Mouse (Mus musculus): Measurements from ENCODE around the gene Cyba. TPM values are rescaled to one million over a fixed set of nuclear protein-coding genes. Genes with fewer than 3 reads are reported as not detected.

The Cyba gene
- total RNA-seq, 2 experiments from 2014 or later: 126 to 188 TPM

- ATAC-seq (replicated peaks; ENCODE audit: poor library complexity, severe bottlenecking): no peak
These were observed 5.1 kb downstream of the Cyba start for GRCm38 (mm10) chr8:122427607-122428006.

DNA sequence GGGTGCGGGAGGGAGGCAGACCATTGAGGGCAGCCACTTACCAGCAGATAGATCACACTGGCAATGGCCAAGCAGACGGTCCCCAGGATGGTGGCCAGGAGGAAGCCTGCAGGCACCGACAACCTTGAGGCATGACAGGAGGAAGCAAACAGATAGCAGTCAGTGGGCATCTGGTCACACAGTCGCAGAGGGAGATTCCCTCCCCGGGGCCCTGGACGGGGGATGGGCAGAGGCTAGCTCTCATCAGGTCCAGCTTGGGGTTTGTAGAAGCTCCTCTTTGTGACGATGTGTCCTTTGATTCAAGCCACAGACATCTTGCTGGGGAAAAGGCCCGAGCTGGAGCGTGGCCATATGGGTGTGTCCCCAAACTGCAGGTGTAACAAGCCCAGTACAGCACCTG lies 6.6 kb downstream of the Cyba start:
- no peak for ATAC-seq (replicated peaks; ENCODE audit: poor library complexity, severe bottlenecking)

GRCm38 (mm10) chr8:122423659-122424058 lies 9.1 kb downstream of the Cyba start:
- ATAC-seq (replicated peaks; ENCODE audit: poor library complexity, severe bottlenecking): no peak

DNA sequence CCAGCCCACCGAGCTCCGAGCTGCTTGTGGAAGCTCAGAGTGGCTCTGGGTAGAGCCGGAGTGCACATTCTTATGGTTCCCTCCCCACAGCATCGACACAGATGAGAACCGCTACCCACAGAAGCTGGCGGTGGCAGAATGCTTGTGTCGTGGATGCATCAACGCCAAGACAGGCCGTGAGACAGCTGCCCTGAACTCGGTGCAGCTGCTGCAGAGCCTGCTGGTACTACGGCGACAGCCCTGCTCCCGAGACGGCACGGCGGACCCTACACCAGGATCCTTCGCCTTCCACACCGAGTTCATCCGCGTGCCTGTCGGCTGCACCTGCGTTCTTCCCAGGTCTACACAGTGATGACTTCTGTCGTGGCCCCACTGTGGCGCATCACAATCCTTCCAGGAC lies 9.5 kb downstream of the Cyba start:
- no peak for ATAC-seq (replicated peaks; ENCODE audit: poor library complexity, severe bottlenecking)

GRCm38 (mm10) chr8:122421376-122422070 lies 11.2 kb downstream of the Cyba start, which contains the start of gene Il17c:
TSS of gene Il17c (plus strand) at chr8:122422020.
- ATAC-seq (replicated peaks; ENCODE audit: poor library complexity, severe bottlenecking): no peak

- ATAC-seq (replicated peaks; ENCODE audit: poor library complexity, severe bottlenecking): no peak
These were observed 12.7 kb downstream of the Cyba start for GRCm38 (mm10) chr8:122419881-122420555.

GRCm38 (mm10) chr8:122415554-122415953 lies 17.2 kb downstream of the Cyba start:
- ATAC-seq (replicated peaks; ENCODE audit: poor library complexity, severe bottlenecking): peak; percentile 23; the same call in 1 of the 2 replicates

DNA sequence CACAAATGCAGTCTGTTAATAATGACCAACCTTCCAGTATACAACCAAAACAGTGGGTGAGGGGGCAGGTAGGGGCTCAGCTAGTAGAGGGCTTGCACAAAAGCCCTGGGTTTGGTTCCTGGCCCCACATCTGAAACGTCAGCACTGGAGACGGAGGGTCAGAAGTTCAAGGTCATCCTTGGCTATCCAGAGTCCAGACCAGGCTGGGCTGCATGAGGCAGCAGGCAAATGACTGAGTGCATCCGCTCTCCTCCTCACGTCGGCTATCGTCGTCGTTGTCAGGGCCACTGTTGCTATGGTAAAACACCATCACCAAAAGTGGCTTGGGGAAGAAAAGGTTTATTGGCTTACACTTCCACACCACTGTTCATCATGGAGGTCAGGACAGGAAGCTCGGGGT lies 18.4 kb downstream of the Cyba start:
- ATAC-seq (replicated peaks; ENCODE audit: poor library complexity, severe bottlenecking): no peak

DNA sequence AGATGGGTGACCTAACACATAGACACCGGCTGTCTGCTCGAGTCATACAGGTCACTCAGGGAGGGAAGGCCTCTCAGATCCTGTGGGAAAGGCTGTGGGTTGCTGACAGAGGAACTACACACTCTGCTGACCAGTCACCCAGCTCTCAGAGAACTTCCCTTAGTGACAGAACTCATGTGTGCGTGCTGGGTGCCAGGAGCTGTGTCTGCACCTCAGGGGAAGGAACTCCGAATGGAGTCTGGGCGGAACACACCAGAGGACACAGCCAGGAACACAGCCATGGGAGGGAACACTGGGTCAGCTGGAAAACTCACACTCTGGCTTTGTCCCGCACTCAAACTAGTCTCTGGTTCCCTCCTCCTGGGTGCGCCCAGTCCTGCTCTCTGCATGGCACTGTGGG lies 25.1 kb downstream of the Cyba start:
- no peak for ATAC-seq (replicated peaks; ENCODE audit: poor library complexity, severe bottlenecking)

GRCm38 (mm10) chr8:122405146-122405805 lies 27.5 kb downstream of the Cyba start:
- ATAC-seq (replicated peaks; ENCODE audit: poor library complexity, severe bottlenecking): no peak

DNA sequence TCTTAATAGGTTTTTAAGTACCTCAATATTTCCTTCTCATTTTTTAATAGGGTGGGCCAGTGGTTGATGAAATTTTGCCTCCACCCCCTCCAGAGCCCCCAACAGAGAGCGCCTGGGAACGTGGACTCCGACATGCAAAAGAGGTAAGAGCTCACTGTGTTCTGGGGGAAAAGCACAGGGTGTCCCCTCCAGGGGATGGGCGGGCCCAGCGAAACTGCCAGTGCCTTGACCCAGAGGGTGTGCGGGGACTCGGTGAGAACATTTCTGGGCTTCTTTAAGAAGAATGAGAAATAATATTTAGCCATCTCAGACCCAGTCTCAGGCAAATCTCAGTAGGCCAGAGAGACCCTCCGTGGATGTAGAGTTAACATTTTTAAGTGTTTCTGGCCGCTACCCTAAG lies 34.5 kb downstream of the Cyba start:
- no peak for ATAC-seq (replicated peaks; ENCODE audit: poor library complexity, severe bottlenecking)

DNA sequence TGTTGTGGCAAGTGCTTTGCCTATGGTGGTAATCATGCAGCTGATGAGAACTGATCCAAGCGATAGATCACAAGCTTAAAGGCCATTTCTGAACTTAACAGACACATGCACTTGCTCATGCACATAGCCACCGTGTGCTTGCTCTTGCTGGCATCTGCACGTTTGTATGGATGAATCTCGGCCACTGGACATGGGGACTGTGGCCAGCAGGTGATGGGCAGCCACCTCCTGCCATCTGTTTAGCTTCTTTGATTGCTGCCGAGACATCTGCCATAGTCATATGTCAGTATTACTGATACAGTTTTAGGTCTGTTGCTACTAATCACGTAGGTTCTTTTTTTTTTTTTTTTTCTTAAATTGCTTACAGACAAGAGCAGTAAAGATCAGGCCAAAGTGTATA lies 37.4 kb downstream of the Cyba start:
- ATAC-seq (replicated peaks; ENCODE audit: poor library complexity, severe bottlenecking): no peak

DNA sequence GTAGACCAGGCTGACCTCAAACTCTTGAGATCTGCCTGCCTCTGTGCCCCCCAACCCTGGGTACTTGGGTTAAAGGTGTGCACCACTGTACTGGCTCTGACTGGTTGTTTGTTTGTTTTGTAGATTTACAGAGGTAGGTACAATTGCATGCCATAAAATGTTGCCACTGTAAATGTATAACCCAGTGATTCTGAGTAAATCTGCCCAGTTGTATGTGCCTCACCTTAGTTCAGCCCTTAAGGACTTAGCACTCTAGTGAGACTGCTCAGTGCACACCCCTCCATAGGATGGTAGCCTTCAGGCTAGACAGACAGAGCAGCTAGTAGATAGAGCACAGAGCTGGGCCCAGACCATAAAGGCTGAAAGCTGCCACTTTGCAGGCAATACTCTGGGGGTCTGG lies 39.0 kb downstream of the Cyba start:
- ATAC-seq (replicated peaks; ENCODE audit: poor library complexity, severe bottlenecking): no peak

DNA sequence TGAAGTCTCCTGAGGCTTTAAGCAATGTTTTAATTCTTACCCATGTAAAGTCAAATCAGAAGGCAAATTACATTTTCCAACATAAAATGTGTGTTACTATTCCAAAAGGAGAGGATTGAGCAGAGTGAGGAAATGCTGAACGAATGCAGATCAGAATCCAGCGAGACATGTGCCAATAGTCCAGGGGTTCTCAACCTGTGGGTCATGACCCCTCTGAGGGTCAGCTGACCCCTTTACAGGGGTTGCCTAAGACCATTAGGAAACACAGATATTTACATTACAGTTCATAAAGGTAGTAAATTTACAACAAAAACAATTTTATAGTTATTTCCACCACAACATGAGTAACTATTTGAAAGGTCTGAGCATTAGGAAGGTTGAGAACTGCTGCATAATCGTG lies 42.0 kb downstream of the Cyba start:
- ATAC-seq (replicated peaks; ENCODE audit: poor library complexity, severe bottlenecking): no peak

- no peak for ATAC-seq (replicated peaks; ENCODE audit: poor library complexity, severe bottlenecking)
These were observed 43.4 kb downstream of the Cyba start for GRCm38 (mm10) chr8:122389357-122389756.

- ATAC-seq (replicated peaks; ENCODE audit: poor library complexity, severe bottlenecking): no peak
These were observed 49.7 kb downstream of the Cyba start for GRCm38 (mm10) chr8:122383039-122383438.

- ATAC-seq (replicated peaks; ENCODE audit: poor library complexity, severe bottlenecking): peak; percentile 95
These were observed 56.1 kb downstream of the Cyba start, which contains the start of gene Zc3h18 for GRCm38 (mm10) chr8:122376365-122377231. TSS of gene Zc3h18 (plus strand) at chr8:122376609.

- ATAC-seq (replicated peaks; ENCODE audit: poor library complexity, severe bottlenecking): no peak
These were observed 56.9 kb downstream of the Cyba start for GRCm38 (mm10) chr8:122375751-122376364.

DNA sequence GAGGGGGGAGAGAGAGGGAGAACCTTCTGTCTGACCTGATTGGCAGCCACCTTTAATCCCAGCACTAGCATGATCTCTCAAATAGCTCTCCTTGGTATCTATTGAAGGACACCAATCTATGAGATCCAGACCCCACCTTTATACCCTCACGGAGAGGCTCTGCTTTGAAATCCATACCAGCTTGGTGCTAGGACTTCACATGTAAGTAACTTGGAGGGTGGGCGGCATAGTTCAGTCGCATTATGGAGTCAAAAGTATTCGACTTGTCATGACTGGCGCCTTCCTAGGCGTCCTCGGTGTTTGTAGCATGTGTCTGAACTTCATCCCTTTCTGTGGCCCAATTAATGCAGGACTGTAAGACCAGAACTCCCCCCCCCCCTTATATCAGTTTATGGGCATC lies 57.4 kb downstream of the Cyba start:
- no peak for ATAC-seq (replicated peaks; ENCODE audit: poor library complexity, severe bottlenecking)

All from granulocyte monocyte progenitor cell, adult 5-6 weeks (primary cell).